Mouse (Mus musculus): ENCODE measurements around the gene Ptprd.

Gene Ptprd

GRCm38 (mm10) chr4:76313749-76314148 is 1898.0 kb downstream of the Ptprd start:
- no peak for DNase-seq (ENCODE audit: low read depth)

GRCm38 (mm10) chr4:76312593-76312992 is 1899.2 kb downstream of the Ptprd start:
- no peak for DNase-seq (ENCODE audit: low read depth)

- no peak for DNase-seq (ENCODE audit: low read depth)
These were observed 1905.8 kb downstream of the Ptprd start for GRCm38 (mm10) chr4:76305987-76306386.

DNA sequence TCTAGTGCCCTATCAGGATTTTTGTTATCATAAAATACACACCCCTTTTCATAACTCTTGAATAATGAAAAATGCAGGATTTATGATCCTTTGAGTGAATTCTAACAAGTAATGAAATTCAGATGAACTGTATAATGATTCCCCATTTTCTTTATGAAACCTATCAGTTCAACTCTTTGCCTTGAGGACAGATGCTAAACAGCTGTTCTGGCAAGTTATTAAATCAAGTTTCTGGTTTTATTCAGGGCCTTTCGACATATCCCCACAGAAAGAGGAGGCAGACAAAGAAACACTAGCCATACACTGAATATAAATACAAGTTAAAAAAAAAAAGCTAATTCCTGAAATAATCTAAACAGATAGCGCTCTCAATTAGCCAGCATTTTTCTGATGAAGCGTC is 1914.4 kb downstream of the Ptprd start:
- DNase-seq (ENCODE audit: low read depth): no peak

DNA sequence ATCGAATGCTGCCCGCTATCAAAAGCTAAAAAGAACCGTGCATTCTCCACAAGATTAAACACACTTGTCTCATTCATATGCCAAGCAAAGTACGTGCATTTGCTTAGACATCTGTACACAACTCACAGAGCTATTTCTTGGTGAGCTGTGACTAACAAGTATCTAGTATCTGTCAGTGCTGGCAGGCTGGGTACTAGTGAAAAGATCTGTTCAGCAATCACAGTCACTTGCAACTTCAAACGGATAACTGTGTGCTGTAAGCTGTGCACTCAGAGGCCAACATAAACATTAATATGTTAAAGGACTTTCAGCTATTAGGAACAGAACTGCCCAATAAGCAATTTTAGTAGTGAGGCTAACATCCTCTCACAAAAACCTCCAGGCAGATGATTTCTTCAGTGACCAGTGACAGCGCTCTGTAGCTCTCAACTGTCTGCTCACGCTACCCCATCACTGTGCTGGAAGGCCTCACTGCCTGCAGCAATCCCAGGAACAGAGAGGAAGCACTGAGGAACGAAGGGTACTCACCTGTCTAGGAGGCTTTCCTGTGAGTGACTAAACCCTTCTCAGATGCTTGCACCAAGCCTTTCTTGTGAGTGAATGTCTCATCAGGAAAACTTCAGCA is 1918.9 kb downstream of the Ptprd start:
- DNase-seq (ENCODE audit: low read depth): no peak

DNA sequence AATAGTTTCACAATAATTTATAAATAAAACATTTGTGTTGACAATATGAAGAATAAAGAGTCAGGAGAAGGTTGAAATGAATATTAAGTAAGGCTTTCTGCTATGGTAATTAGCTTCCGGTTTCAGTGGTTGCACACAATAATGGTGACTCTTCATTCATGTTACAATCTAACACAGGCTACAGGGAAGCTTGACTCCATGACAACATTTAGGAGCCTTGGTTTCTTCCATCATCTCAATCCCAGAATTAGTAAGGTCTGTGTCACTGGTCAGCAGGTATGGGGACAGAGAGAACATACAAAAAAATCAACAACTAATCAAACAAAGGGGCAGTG is 1921.3 kb downstream of the Ptprd start:
- DNase-seq (ENCODE audit: low read depth): no peak

- DNase-seq (ENCODE audit: low read depth): no peak
These were observed 1921.9 kb downstream of the Ptprd start for GRCm38 (mm10) chr4:76289612-76290483.

DNA sequence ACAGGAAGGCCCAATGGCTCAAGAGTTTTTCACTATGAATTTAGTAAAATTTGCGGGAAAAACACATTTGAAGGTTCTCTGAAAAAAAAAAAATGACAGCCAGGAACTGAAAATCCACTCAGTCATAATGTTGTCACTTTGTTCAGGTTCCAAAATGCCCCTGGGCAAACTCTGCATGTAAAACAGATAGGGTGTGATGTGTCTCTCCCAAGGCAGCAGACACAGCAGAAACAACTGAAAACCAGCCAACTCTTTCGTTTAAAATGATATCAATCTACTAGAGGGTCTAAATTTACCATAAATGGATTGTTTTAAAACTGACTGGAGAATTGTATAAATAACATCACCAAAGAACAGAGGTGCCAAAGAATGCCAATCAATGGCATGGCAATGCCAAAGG is 1925.7 kb downstream of the Ptprd start:
- no peak for DNase-seq (ENCODE audit: low read depth)

DNA sequence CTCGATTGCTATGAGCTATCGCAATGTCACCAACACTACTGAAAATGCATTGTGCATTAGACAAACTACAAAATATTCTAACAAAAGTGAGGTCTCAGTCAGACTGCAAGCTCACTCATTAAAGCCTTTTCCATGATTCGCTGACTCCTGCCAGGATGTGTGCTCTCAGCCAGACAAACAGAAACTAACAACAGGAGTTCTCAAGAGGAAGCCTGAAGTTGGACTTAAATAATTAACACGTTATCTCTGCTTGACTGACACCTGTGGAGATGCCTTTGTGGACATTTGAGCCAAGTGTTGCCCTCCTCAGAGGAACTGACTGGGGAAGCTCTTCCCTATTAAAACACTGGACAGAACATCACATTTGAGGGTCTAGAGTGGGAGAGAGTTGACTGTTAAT is 1928.9 kb downstream of the Ptprd start:
- no peak for DNase-seq (ENCODE audit: low read depth)

- no peak for DNase-seq (ENCODE audit: low read depth)
These were observed 1949.0 kb downstream of the Ptprd start for GRCm38 (mm10) chr4:76262727-76263126.

DNA sequence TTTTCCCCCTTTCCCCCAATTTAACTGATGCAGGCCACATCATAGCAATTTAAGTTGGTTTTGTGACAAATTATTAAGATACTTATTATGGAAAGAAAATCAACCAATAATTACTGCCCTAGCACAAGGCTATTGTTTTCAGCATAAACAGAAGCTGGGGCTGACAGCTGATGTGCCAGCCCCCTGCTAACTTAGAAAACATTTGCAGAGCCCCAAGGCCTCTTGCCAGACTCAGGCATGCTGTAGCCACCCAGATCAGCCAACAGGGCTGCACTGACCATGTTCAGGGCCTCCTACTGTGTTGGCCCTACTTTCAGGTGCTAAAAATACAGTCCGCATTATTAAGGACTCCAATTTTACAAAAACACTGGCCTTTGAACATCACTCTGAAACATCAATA is 1951.1 kb downstream of the Ptprd start:
- no peak for DNase-seq (ENCODE audit: low read depth)

DNA sequence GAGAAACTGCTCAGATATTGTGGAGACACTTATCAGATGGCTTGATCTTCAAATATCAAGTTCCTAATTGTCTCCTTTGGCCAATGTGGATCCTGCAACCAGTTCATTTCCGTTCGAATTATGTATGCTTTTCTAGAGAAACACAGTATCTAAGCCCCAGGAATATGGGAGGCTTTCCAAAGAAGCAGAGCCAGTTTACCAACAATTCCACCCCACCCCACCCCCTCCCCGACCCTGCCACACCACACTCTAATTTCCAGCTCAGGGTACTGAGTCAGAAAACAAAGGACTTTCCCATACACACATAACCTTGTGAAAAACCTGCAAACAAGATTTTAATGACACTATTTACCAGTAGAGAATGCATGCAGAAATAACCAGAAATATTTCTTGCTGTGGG is 1951.5 kb downstream of the Ptprd start:
- no peak for DNase-seq (ENCODE audit: low read depth)

- DNase-seq (ENCODE audit: low read depth): no peak
These were observed 1952.1 kb downstream of the Ptprd start for GRCm38 (mm10) chr4:76259636-76260035.

DNA sequence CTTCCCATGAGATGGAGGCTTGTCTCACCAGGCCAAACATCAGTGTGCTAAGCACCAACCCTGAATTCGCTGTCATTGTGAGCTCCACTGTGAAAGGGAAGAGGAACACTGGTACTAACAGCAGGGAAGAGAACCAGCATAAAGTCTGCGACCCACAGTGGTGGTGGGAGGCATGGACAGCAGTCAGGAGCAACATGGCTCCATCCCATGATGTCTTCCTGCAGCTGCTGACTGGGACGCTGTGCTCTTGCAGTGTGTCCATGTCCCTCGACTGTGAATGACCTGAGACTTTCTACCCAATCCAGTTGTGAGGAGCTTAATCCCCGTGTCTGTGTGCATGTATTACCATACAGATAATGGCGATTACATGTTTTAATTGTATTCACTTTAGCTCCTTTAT is 1967.4 kb downstream of the Ptprd start:
- DNase-seq (ENCODE audit: low read depth): no peak

- no peak for DNase-seq (ENCODE audit: low read depth)
These were observed 1970.2 kb downstream of the Ptprd start for GRCm38 (mm10) chr4:76241542-76241941.

- DNase-seq (ENCODE audit: low read depth): no peak
These were observed 1970.6 kb downstream of the Ptprd start for GRCm38 (mm10) chr4:76241140-76241539.

DNA sequence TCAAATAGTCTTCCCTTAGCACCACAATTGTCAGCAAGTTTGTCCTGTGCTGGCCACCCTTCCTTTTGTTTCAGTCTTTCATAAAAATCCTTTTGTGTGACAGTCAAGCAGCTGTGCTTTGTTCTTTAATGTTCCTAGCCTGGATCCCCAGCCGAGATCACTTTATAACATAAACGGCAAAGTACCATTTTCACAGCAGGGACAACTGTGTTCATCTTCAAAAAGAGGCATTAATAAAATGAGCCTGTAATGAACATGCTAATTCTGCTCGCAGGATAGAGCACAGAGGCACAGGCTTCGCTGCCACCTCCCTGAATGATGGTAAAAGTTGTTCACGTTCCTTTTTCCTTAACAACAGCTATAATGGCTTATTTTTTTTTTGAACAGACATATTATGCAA is 1972.7 kb downstream of the Ptprd start:
- DNase-seq (ENCODE audit: low read depth): no peak

GRCm38 (mm10) chr4:76238577-76238976 is 1973.2 kb downstream of the Ptprd start:
- DNase-seq (ENCODE audit: low read depth): no peak

- DNase-seq (ENCODE audit: low read depth): no peak
These were observed 1973.9 kb downstream of the Ptprd start for GRCm38 (mm10) chr4:76237827-76238226.

GRCm38 (mm10) chr4:76223720-76224119 is 1988.0 kb downstream of the Ptprd start:
- no peak for DNase-seq (ENCODE audit: low read depth)

DNA sequence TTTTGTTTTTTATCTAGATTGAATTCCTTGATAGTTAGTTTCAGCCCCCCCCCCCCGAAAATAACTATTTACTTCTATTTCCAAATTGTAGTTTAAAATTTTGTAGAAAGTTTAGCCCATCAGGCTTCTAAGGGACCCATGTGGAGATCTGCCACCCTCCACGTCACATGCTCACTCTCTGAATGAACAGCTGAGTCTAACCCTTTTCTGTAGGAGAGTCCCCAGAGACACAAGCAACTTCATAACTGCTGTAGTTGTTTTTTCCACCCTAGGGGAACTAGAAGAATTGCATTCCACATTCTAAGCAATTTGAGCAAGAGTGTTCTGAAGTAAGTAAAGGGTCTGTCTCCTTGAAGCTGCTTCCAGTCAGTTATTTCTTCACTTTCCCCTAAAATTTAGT is 1989.2 kb downstream of the Ptprd start:
- no peak for DNase-seq (ENCODE audit: low read depth)

GRCm38 (mm10) chr4:76218065-76218464 is 1993.7 kb downstream of the Ptprd start:
- DNase-seq (ENCODE audit: low read depth): no peak

- DNase-seq (ENCODE audit: low read depth): no peak
These were observed 1996.6 kb downstream of the Ptprd start for GRCm38 (mm10) chr4:76215141-76215540.

DNA sequence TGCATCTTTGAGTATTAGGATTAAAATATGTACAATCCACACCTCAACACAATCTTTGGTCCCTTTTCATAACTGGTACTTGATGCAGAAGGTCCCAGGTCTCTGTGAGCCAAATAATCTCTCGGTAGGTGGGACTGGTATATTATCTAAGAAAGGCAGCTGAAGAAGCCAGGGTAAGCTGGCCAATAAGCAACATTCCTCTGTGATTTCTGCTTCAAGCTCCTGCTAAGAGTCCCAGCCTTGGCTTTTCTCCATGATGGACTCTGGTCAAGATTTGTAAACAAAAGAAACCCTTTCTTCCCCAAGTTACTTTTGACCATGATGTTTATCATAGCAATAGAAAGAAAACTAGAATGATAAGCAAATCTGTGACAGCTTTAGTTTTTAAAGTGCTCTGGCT is 2012.4 kb downstream of the Ptprd start:
- DNase-seq (ENCODE audit: low read depth): no peak

All from induced T-regulatory cell, adult 2 months (primary cell).